ENCODE assay signal across 10 mouse cellular contexts in the genomic region with DNA sequence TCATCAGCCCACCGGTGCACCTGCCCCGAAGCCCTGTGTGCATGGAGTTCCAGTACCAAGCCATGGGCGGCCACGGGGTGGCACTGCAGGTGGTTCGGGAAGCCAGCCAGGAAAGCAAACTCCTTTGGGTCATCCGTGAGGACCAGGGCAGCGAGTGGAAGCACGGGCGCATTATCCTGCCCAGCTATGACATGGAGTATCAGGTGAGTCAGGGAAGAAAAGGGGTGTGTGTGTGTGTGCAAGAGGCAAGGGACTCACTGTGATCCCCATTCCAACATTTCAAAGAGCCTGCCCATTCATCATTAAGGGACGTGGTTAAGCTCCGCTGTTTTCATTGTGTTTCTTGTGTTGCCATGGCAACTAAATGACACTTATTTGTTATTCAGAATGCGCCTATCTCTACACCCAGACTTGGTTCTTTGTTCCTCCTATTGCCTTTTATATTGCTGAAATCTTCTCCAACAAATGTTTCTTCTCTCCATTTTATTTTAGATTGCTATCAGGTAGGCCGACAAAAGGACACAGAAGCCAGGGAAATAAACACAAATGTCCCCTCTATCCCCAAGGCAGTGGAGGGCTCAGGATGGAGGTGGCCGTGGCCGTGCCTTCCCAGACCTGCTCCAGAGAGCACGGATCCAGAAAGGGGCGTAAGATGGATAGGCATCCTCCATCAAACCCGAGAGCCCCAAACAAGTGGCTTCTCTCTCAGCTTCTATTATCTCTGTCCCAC.
DNase-seq lines count a peak whose midpoint lies in the region; ATAC-seq and TF ChIP-seq lines count a peak whose summit lies in the region.
"Had no signal": no experiment of that assay in that cellular context is flagged by ENCODE, and none has a peak within 500 bp of the region (broad histone marks: within the 10 kb centered on the region; RNA-seq: fewer than 3 reads in every experiment).

No protein-coding gene starts in this region.

- no peaks in the 10 kb centered on the region for H3K9me3 ChIP-seq in heart, embryonic 12.5 days (replicated peaks)
- H3K9me3 ChIP-seq in ES-Bruce4 (replicated peaks; ENCODE audit: control insufficient read depth, insufficient read depth, low read length, poor library complexity, severe bottlenecking): no peaks in the 10 kb centered on the region
- H3K9me3 ChIP-seq in hindbrain, embryonic 15.5 days: no peaks in the 10 kb centered on the region
- no peaks in the 10 kb centered on the region for H3K9me3 ChIP-seq in heart, embryonic 10.5 days
- H3K9me3 ChIP-seq: embryonic facial prominence, embryonic 15.5 days; lung, embryonic 15.5 days had no signal

- peak; percentile 67; the same call in 1 of the 2 replicates for TF ChIP-seq EP300 in ES-Bruce4 (IDR thresholded peaks at IDR 0.05; ENCODE audit: insufficient read depth, low read depth, low read length)

- H3K4me2 ChIP-seq in heart, embryonic 12.5 days: no peak overlapping the region
- peak overlapping the region; percentile 11; the same call in 1 of the 2 replicates for H3K4me2 ChIP-seq in hindbrain, embryonic 15.5 days
- H3K4me2 ChIP-seq: embryonic facial prominence, embryonic 15.5 days; lung, embryonic 15.5 days had no signal

- H3K27me3 ChIP-seq in heart, embryonic 12.5 days (replicated peaks): no peaks in the 10 kb centered on the region
- no peaks in the 10 kb centered on the region for H3K27me3 ChIP-seq in ES-Bruce4 (ENCODE audit: control insufficient read depth, insufficient read depth, low read length, poor library complexity, severe bottlenecking)
- H3K27me3 ChIP-seq in hindbrain, embryonic 15.5 days: no peaks in the 10 kb centered on the region
- no peaks in the 10 kb centered on the region for H3K27me3 ChIP-seq in heart, embryonic 10.5 days (ENCODE audit: insufficient read depth, poor library complexity, severe bottlenecking)
- H3K27me3 ChIP-seq: embryonic facial prominence, embryonic 15.5 days; lung, embryonic 15.5 days had no signal

- no peak overlapping the region for H3K27ac ChIP-seq in heart, embryonic 12.5 days (ENCODE audit: poor library complexity, severe bottlenecking)
- H3K27ac ChIP-seq in ES-Bruce4 (ENCODE audit: insufficient read depth, low read length): peak overlapping the region; percentile 27
- H3K27ac ChIP-seq in hindbrain, embryonic 15.5 days (replicated peaks): peak overlapping the region; percentile 57
- no peak overlapping the region for H3K27ac ChIP-seq in heart, embryonic 10.5 days
- H3K27ac ChIP-seq: embryonic facial prominence, embryonic 15.5 days; lung, embryonic 15.5 days had no signal

- 84% methylated on average over 18 of the region's 18 CpGs for WGBS in heart, embryonic 12.5 days
- WGBS in hindbrain, embryonic 15.5 days: 45% methylated on average over 18 of the region's 18 CpGs
- WGBS in heart, embryonic 10.5 days: 83% methylated on average over 18 of the region's 18 CpGs

- no peak for ATAC-seq in heart, embryonic 12.5 days (ENCODE audit: insufficient number of reproducible peaks, low FRiP score)
- ATAC-seq in hindbrain, embryonic 15.5 days (ENCODE audit: low FRiP score, low read depth): peak; percentile 38

- no peak overlapping the region for H3K4me3 ChIP-seq in heart, embryonic 12.5 days
- H3K4me3 ChIP-seq in ES-Bruce4 (ENCODE audit: low read depth, low read length): peak overlapping the region; percentile 10; the same call in 1 of the 2 replicates
- no peak overlapping the region for H3K4me3 ChIP-seq in hindbrain, embryonic 15.5 days
- H3K4me3 ChIP-seq in heart, embryonic 10.5 days: no peak overlapping the region
- H3K4me3 ChIP-seq: embryonic facial prominence, embryonic 15.5 days; lung, embryonic 15.5 days had no signal

- DNase-seq in heart, postnatal 4 days: peak; percentile 33
- peak; percentile 38 to 51 for DNase-seq in cerebellum, adult 18-20 months
- DNase-seq in spleen, adult 12 weeks (ENCODE audit: low spot score): no peak
- no peak for DNase-seq in heart, embryonic 10.5 days (ENCODE audit: low spot score)
- DNase-seq in spleen, postnatal 4 days (ENCODE audit: low spot score in 2 of 2): no peak

- H3K4me1 ChIP-seq in heart, embryonic 12.5 days (replicated peaks): peaks cover 33% of the 10 kb centered on the region
- peaks cover 5% of the 10 kb centered on the region for H3K4me1 ChIP-seq in ES-Bruce4 (ENCODE audit: control insufficient read depth, insufficient read depth, low read length)
- H3K4me1 ChIP-seq in hindbrain, embryonic 15.5 days (replicated peaks): peaks cover 35% of the 10 kb centered on the region
- H3K4me1 ChIP-seq in heart, embryonic 10.5 days: peaks cover 31% of the 10 kb centered on the region

- no peak for TF ChIP-seq POLR2A in ES-Bruce4 (IDR thresholded peaks at IDR 0.05; ENCODE audit: insufficient read depth, low read length)

- peak; percentile 43 for TF ChIP-seq CTCF in ES-Bruce4 (IDR thresholded peaks at IDR 0.05; ENCODE audit: low read depth, low read length)

- H3K9ac ChIP-seq in heart, embryonic 12.5 days: no peak overlapping the region
- no peak overlapping the region for H3K9ac ChIP-seq in ES-Bruce4 (ENCODE audit: low read depth, poor library complexity, severe bottlenecking)
- no peak overlapping the region for H3K9ac ChIP-seq in hindbrain, embryonic 15.5 days
- H3K9ac ChIP-seq: embryonic facial prominence, embryonic 15.5 days; lung, embryonic 15.5 days had no signal

- no peaks in the 10 kb centered on the region for H3K36me3 ChIP-seq in heart, embryonic 12.5 days
- 0 out of 2 replicates have a peak, but pooled peaks cover 2% of the 10 kb centered on the region for H3K36me3 ChIP-seq in ES-Bruce4 (ENCODE audit: control insufficient read depth, insufficient read depth, low read length, poor library complexity, severe bottlenecking)
- no peaks in the 10 kb centered on the region; the same call in none of the 2 replicates for H3K36me3 ChIP-seq in hindbrain, embryonic 15.5 days
- H3K36me3 ChIP-seq in heart, embryonic 10.5 days: 0 out of 2 replicates have a peak, but pooled peaks cover 2% of the 10 kb centered on the region

Comparison
In these comparisons a context has a peak if more than half of its experiments do, and no peak if none do; other contexts are left out.
1. DNase-seq: peak in heart, postnatal 4 days (single experiment) and cerebellum, adult 18-20 months (2 of 2); none in spleen, adult 12 weeks (single experiment), heart, embryonic 10.5 days (single experiment) and spleen, postnatal 4 days (0 of 2).
2. H3K27ac ChIP-seq: peak in ES-Bruce4 (single experiment) and hindbrain, embryonic 15.5 days (single experiment); none in heart, embryonic 12.5 days (single experiment) and heart, embryonic 10.5 days (single experiment).